Mouse (Mus musculus): Measurements from ENCODE around the gene Dlg2. TPM values are rescaled to one million over a fixed set of nuclear protein-coding genes. Genes with fewer than 3 reads are reported as not detected.

Gene Dlg2
- total RNA-seq, 2 experiments from 2014 or later, result 0.97 to 1.1 TPM

DNA sequence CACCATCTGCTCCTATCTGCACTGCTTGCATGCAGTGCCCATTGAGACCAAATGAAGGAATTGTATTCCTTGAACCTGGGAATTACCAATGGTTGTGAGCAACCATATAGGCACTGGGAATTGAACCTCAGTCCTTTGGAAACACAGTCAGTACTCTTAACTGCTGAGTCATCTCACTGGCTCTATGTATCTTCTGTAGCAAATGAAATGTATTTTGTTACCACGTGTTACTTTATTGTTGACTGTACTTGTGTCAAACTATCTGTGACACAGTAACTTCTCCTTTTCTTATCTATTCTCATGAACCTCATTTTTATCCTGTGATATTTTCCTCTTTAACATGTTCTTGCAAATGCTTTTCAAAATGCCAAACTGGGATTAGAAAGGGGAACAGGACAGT lies 1722.7 kb downstream of the Dlg2 start:
- no peak for ATAC-seq (replicated peaks; ENCODE audit: poor library complexity, severe bottlenecking)

- no peak for ATAC-seq (replicated peaks; ENCODE audit: poor library complexity, severe bottlenecking)
Observed at GRCm38 (mm10) chr7:92210701-92211100, 1734.2 kb downstream of the Dlg2 start.

GRCm38 (mm10) chr7:92213751-92214150 lies 1737.3 kb downstream of the Dlg2 start:
- ATAC-seq (replicated peaks; ENCODE audit: poor library complexity, severe bottlenecking), result no peak

DNA sequence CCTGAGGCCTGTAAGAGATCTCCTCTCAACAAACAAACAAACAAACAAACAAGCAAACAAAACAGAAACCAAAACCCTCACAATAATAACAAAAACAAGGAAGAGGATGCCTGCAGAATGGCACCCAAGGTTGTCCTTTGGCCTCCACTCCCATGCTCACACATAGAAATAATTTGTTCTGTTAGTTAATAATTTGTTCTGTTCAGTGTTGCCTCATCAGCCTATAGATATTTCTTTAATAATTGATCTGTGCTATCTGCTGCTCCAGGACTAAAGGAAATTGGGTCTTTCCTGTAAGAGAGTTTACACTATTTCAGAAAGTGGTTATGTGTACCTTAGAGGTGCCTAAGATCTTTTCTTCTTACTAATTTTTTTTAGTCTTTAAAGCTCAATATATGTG lies 1741.7 kb downstream of the Dlg2 start:
- no peak for ATAC-seq (replicated peaks; ENCODE audit: poor library complexity, severe bottlenecking)

- no peak for ATAC-seq (replicated peaks; ENCODE audit: poor library complexity, severe bottlenecking)
Observed at GRCm38 (mm10) chr7:92220619-92221018, 1744.1 kb downstream of the Dlg2 start.

- ATAC-seq (replicated peaks; ENCODE audit: poor library complexity, severe bottlenecking), result no peak
Observed at GRCm38 (mm10) chr7:92234476-92235202, 1758.2 kb downstream of the Dlg2 start.

DNA sequence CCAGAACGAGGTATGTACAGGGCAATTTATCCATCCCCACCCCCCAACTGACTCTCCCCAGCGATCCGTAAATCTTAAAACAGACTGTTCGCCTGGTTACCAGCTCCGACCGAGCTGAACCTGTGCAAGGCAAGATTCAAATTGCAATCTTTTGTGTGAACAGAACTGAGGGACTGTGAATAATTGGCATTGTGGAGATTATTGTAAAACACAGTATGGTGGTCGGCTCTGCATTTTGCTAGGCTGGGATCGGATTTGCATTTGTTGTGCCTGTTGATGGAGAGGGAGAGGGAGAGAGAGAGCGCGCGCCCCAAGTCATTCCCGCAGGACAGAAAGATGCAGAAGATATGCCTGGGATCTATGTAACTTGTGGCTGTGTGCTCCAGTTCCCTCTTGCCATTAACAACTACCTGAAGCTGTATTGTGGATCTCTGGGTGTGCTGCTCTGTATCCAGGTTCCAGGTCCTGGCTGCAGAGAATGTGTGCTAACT lies 1759.1 kb downstream of the Dlg2 start:
- ATAC-seq (replicated peaks; ENCODE audit: poor library complexity, severe bottlenecking), result no peak

- ATAC-seq (replicated peaks; ENCODE audit: poor library complexity, severe bottlenecking), result no peak
Observed at GRCm38 (mm10) chr7:92240908-92241307, 1764.4 kb downstream of the Dlg2 start.

GRCm38 (mm10) chr7:92247594-92247993 lies 1771.1 kb downstream of the Dlg2 start:
- no peak for ATAC-seq (replicated peaks; ENCODE audit: poor library complexity, severe bottlenecking)

DNA sequence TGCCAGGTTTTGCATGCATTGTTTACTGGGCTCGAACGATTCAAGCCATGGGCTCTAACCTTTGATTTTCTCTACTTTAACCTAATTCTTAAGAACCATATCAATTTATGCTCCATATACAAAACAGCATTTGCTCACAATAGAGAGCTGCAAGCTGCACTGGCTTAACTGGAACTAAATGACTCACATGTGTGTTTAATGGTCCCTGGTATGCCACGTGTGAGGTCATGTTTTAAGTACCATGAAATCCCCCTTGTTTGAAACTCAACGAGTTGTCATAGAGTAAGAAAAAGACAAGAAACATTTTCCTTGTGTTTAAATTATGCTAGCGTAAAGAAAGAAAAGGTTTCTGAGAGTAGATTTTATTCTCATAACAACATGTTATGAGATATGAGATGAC lies 1772.1 kb downstream of the Dlg2 start:
- ATAC-seq (replicated peaks; ENCODE audit: poor library complexity, severe bottlenecking), result no peak

- ATAC-seq (replicated peaks; ENCODE audit: poor library complexity, severe bottlenecking), result no peak
Observed at GRCm38 (mm10) chr7:92258148-92258547, 1781.7 kb downstream of the Dlg2 start.

GRCm38 (mm10) chr7:92258701-92259100 lies 1782.2 kb downstream of the Dlg2 start:
- no peak for ATAC-seq (replicated peaks; ENCODE audit: poor library complexity, severe bottlenecking)

- ATAC-seq (replicated peaks; ENCODE audit: poor library complexity, severe bottlenecking), result no peak
Observed at GRCm38 (mm10) chr7:92264325-92264724, 1787.9 kb downstream of the Dlg2 start.

DNA sequence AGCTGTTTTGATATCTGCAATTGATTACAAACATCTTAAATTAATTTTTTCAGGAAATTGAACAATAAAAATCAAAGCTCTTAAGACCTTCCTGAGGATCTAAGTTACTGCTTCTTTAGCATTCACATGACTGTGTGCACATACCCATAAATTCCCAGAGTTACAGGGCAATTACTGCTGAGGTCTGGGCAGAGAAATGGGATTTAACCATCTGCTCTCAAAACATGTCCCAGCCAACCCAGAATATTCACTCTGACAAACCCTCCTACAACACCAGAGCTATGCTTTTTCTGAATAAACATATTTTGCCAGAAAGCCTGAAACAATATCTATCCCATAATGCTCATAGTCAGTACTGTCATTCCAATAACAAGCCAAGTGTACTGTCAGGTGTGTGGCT lies 1788.5 kb downstream of the Dlg2 start:
- ATAC-seq (replicated peaks; ENCODE audit: poor library complexity, severe bottlenecking), result no peak

DNA sequence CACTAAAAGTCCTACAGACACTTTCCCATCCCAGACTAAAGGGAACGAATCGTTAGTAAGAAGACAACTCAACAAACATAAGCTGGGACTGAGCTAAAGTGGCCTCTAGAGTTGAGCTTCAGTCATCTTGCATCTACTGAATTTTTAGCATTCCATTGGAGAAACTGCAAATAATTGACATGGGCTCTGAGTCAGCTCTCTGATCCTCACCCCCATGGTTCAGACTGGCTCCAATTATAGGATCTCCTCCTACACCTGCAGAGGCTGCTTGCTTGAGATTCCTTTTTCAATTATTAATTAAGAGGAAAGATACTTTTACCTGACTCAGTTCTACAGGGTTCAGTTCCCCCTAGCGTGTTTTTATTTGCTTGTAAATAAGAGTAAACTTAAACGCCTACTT lies 1798.9 kb downstream of the Dlg2 start:
- ATAC-seq (replicated peaks; ENCODE audit: poor library complexity, severe bottlenecking), result no peak

DNA sequence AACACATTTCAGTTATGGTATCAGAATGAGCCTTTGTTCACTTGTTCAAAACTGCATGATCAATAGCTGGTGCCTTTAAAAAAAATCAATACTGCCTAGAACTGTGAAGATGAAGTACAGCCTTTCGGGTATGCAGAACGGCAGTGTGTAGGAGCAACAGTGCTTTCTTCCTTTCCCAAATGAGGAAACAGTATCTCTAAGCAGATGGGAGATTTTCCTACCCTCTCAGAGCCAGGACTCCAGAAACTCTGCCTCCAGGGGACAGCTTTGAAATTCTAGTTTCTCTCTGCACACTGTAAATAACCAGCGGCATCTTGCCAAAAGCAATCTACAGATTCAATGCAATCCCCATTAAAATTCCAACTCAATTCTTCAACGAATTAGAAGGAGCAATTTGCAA lies 1801.2 kb downstream of the Dlg2 start:
- no peak for ATAC-seq (replicated peaks; ENCODE audit: poor library complexity, severe bottlenecking)

- ATAC-seq (replicated peaks; ENCODE audit: poor library complexity, severe bottlenecking), result no peak
Observed at GRCm38 (mm10) chr7:92280925-92281324, 1804.5 kb downstream of the Dlg2 start.

DNA sequence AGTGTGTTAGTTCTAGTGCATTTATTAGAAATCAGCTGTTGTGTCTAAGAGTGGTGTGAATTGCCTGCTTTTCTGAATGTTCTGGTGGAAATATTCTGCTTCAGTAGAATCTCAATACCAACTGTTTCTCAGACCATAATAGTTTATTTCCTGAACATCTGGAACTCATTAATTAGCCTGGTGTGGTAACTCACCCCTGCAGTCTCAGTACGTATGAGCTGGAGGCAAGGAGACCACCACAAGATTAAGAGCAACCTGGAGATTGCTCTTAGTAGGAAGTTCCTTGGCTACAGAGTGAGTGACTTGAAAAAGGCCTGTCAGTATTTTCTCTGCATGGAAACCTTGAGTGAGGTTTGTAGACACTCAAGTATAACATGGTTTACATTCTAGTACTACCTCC lies 1810.6 kb downstream of the Dlg2 start:
- ATAC-seq (replicated peaks; ENCODE audit: poor library complexity, severe bottlenecking), result no peak

GRCm38 (mm10) chr7:92288814-92289213 lies 1812.3 kb downstream of the Dlg2 start:
- no peak for ATAC-seq (replicated peaks; ENCODE audit: poor library complexity, severe bottlenecking)

DNA sequence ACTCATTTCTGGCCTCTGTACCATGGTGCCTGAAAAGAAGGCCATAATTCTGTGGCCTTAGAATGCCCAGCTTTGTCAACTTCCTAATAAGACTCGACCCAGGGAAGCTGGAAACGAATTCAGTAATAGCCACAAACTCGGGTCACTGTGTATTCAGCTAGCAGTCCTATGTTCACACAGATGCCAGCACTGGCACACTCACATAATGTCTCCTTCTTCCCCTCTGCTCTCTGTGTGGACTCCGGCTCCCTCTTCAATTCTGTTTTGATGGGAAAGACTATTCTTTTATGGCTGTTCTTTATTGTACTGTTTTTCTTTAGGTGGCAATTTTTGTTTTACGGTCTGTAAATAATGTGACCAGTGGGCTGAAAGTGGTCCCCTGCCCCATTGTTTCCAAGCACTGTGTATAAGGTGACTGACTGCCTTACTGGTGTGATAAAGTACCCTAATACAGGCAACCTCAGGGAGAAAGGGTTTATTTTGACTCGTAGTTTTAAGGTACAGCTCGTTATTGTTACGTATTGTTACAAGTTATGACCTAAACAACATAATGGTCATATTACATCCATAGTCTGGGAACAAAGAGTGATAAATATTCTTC lies 1816.5 kb downstream of the Dlg2 start:
- no peak for ATAC-seq (replicated peaks; ENCODE audit: poor library complexity, severe bottlenecking)

DNA sequence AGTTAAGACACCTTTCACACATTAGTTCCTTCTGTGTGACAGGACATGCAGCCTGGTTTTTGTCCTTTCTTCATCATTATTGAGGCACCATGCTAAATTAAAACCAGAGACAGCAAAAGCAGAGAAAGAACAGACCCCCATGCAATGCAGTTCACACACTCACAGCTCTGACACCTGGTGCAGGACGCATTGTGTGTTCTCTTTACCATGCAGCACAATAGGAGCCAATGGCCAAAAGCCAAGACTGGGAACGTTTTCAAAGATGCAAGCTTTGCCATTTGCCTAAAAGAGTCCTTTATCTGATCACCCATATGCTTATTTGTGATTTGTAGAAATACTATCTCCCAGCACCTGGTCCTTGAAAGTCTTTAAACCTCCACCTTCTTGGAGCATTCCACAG lies 1824.6 kb downstream of the Dlg2 start:
- no peak for ATAC-seq (replicated peaks; ENCODE audit: poor library complexity, severe bottlenecking)

- no peak for ATAC-seq (replicated peaks; ENCODE audit: poor library complexity, severe bottlenecking)
Observed at GRCm38 (mm10) chr7:92307634-92308033, 1831.2 kb downstream of the Dlg2 start.

Measured in granulocyte monocyte progenitor cell, adult 5-6 weeks (primary cell).